Mouse (Mus musculus) naive thymus-derived CD4-positive, alpha-beta T cell, adult 2 months (primary cell): Measurements from ENCODE around the gene Itih2.

Experiments used
- DNase-seq: peaks from one replicate; pipeline ENCODE4 v3.0.0-alpha.2; 2011; ENCODE audit warnings: low read depth

The Itih2 gene

GRCm38 (mm10) chr2:10118751-10119150 lies 12.4 kb downstream of the Itih2 start:
- DNase-seq, result no peak

GRCm38 (mm10) chr2:10108535-10109189 lies 22.5 kb downstream of the Itih2 start:
- no peak for DNase-seq

GRCm38 (mm10) chr2:10101180-10101579 lies 30.0 kb downstream of the Itih2 start:
- peak; percentile 69 for DNase-seq

GRCm38 (mm10) chr2:10100471-10100870 lies 30.7 kb downstream of the Itih2 start:
- no peak for DNase-seq

- peak; percentile 65 for DNase-seq
These were observed 32.5 kb downstream of the Itih2 start for GRCm38 (mm10) chr2:10098598-10099215.

GRCm38 (mm10) chr2:10094327-10095100 lies 36.7 kb downstream of the Itih2 start:
- DNase-seq, result no peak

- no peak for DNase-seq
These were observed 43.8 kb downstream of the Itih2 start for GRCm38 (mm10) chr2:10087256-10087850.

- peak; percentile 51 for DNase-seq
These were observed 48.5 kb downstream of the Itih2 start for GRCm38 (mm10) chr2:10082737-10083136.

- no peak for DNase-seq
These were observed 49.6 kb downstream of the Itih2 start for GRCm38 (mm10) chr2:10081453-10082080.

- peak; percentile 98 for DNase-seq
These were observed 50.7 kb downstream of the Itih2 start, which contains the start of the genes Atp5c1 and Kin for GRCm38 (mm10) chr2:10080310-10081010. TSS of gene Atp5c1 (minus strand) at chr2:10080510. TSS of gene Kin (plus strand) at chr2:10080593.

- DNase-seq, result no peak
These were observed 51.4 kb downstream of the Itih2 start for GRCm38 (mm10) chr2:10079745-10080309.

GRCm38 (mm10) chr2:10076675-10077074 lies 54.5 kb downstream of the Itih2 start:
- no peak for DNase-seq

- DNase-seq, result no peak
These were observed 56.7 kb downstream of the Itih2 start for GRCm38 (mm10) chr2:10074470-10074869.

GRCm38 (mm10) chr2:10071751-10072150 lies 59.4 kb downstream of the Itih2 start:
- DNase-seq, result no peak

GRCm38 (mm10) chr2:10058836-10059235 lies 72.4 kb downstream of the Itih2 start:
- DNase-seq, result no peak

GRCm38 (mm10) chr2:10051996-10052395 lies 79.2 kb downstream of the Itih2 start:
- no peak for DNase-seq

- no peak for DNase-seq
These were observed 80.3 kb downstream of the Itih2 start for GRCm38 (mm10) chr2:10050878-10051277.

- no peak for DNase-seq
These were observed 81.7 kb downstream of the Itih2 start for GRCm38 (mm10) chr2:10049456-10049855.

- peak; percentile 95 for DNase-seq
These were observed 82.7 kb downstream of the Itih2 start, which contains the start of gene Taf3 for GRCm38 (mm10) chr2:10048461-10048860. TSS of gene Taf3 (minus strand) at chr2:10048596.

- DNase-seq, result peak; percentile 58
These were observed 83.3 kb downstream of the Itih2 start for GRCm38 (mm10) chr2:10047758-10048436.
